Mouse (Mus musculus) liver, embryonic 18 days (tissue): ENCODE results near the gene Gm28041. TPM values are rescaled to one million over a fixed set of nuclear protein-coding genes. Genes with fewer than 3 reads are reported as not detected.

ENCODE experiments used
- polyA plus RNA-seq: library from polyadenylated mRNA; depleted of rRNA; stranded (reverse); fragments of >200 nt; gene quantifications from 2 replicates; pipeline ENCODE4 v1.2.3, GENCODE M21; 2012; rRNA removed

The Gm28041 gene
- polyA plus RNA-seq: 0.16 and 0.17 TPM in 2 replicates

DNA sequence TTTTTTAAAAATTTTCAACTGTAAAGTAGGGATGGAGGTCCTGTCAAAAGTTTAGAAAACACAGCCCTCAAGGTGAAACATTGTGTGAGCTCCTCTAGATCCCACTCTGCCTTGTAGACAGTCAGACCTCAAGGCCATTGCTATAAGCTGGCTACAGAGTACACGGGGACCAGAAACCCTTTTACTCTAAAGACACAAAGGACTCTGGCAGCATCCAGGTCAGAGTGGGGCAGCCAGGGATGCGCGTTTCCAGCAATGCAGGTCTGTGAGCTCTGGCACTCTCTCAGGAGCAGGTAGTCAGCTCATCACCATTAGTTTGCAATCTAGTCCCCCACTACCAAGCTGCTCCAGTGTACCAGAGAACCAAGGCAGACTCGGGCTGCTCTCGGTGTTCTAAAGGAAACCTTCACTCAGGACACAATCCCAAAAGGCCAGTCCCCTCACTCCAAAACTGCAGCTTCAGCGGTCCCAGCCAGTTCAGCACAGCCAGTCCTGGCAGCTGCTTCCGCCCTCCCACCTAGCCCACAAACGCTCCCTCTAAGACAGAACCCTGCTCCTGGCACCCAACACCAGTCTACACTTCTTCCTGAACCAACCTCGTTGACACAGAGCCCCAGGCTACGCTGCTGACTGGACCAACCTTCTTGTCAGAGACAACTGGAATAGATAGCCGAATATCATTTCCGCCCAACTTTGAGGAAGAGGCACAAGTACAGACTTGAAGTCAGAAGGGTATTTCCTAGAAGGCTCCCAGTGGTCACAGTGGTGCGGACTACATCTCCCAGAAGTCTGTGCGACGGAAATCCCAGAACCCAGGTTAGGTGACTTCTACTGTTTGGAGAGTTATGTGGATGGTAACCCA, at the start of gene Gm28041, which contains the start of gene Zfp456:
TSS of gene Gm28041 (minus strand) at position 684 of the 862 bp plus-strand sequence.
TSS of gene Zfp456 (minus strand) at position 761 of the 862 bp plus-strand sequence.

DNA sequence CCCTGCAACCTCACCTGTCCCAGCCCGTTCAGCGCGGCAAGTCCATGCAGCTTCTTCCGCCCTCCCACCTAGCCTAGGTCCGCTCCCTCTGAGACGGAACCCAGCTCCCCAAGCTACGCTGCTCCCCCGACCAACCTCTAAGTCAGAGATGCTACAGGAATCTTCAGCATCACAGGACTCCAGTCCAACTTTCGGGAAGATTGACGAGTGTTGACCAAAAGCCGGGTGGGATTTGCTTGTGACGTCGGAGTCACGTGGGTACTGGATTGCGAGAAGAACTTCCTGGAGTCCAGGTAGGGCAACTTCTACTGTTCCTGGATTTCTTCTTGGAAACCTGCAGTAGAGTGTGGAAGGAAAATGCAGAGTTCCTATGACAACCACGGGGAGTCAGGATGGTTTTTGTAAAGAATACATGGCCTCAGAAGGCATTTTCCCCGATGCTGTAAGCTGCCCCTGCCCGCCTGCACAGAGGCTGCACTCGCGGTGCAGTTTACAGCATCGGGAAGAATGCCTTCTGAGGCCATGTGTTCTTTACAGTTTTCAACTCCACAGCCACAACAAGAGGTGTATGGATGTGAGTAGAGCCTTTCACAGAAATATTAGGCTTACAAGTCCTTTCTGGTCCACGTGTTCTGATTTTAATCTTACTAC, 45.8 kb upstream of the Gm28041 start, which contains the start of gene Zfp459:
TSS of gene Zfp459 (minus strand) at position 212 of the 651 bp plus-strand sequence.

DNA sequence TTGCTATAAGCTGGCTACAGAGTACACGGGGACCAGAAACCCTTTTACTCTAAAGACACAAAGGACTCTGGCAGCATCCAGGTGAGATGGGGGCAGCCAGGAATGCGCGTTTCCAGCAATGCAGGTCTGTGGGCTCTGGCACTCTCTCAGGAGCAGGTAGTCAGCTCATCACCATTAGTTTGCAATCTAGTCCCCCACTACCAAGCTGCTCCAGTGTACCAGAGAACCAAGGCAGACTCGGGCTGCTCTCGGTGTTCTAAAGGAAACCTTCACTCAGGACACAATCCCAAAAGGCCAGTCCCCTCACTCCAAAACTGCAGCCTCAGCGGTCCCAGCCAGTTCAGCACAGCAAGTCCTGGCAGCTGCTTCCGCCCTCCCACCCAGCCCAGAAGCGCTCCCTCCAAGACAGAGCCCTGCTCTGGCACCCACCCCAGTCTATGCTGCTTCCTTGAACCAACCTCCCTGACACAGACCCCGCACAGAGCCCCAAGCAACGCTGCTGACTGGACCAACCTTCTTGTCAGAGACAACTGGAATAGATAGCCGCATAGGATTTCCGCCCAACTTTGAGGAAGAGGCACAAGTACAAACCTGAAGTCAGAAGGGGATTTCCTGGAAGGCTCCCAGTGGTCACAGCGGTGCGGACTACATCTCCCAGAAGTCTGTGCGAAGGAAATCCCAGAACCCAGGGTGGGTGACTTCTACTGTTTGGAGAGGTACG, 23.8 kb upstream of the Gm28041 start, which contains the start of gene Zfp429:
TSS of gene Zfp429 (minus strand) at position 637 of the 721 bp plus-strand sequence.

DNA sequence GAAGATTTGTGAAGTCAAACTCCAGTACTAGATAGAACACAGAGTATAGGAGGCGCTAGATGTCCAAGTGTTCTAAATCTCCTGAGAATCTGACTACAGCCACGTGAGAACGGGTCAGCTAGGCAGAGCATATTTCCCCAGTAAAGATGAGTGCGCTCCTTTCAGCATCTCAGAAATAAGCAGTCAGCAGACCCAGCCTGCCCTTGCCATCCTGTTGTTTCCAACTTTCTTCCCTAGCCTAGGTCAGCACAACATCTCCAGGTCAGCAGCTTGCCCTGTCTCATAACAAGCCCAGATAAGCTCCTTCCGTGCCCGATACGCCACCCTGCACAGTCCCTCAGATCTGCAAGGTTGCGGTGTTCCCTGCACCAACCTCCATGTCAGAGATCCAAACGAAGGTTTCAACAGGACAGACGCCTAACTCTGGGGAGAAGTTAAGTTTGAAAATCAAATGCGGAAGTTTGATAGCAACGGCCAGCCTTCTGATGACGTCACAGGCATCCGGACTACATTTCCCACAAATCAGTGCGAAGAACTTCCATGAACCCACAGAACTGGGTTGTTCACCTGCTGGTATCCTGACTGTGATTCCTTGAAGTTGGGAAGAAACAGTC, 15.3 kb downstream of the Gm28041 start, which contains the start of the genes Gm28044 and Zfp953:
TSS of gene Gm28044 (minus strand) at position 406 of the 614 bp plus-strand sequence.
TSS of gene Zfp953 (minus strand) at position 475 of the 614 bp plus-strand sequence.

DNA sequence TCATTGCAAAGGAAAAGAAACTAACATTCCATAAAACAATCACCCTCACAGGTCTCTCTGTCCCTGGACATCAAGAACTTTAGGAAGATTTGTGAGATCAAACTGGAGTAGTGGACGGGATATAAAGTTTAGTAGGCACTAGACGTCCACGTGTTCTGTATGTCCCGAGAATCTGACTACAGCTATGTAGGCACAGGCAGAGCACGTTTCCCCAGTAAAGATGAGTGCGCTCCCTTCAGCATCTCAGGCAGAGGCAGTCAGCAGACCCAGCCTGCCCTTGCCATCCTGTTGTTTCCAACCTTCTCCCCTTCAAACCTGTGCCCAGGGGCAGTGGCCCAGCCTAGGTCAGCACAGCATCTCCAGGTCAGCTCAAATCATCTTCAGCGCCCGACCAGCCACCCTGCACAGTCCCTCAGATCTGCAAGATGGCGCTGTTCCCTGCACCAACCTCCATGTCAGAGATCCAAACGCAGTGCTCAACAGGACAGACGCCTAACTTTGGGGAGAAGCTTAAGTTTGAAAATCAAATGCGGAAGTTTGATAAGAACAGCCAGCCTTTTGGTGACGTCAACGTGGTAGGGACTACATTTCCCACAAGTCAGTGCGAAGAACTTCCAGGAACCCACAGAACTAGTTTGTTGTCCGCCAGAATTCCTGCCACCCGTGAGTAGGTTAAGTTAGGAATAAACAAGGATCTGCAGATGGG, 43.4 kb downstream of the Gm28041 start, which contains the start of gene Zfp595:
TSS of gene Zfp595 (minus strand) at position 552 of the 706 bp plus-strand sequence.

DNA sequence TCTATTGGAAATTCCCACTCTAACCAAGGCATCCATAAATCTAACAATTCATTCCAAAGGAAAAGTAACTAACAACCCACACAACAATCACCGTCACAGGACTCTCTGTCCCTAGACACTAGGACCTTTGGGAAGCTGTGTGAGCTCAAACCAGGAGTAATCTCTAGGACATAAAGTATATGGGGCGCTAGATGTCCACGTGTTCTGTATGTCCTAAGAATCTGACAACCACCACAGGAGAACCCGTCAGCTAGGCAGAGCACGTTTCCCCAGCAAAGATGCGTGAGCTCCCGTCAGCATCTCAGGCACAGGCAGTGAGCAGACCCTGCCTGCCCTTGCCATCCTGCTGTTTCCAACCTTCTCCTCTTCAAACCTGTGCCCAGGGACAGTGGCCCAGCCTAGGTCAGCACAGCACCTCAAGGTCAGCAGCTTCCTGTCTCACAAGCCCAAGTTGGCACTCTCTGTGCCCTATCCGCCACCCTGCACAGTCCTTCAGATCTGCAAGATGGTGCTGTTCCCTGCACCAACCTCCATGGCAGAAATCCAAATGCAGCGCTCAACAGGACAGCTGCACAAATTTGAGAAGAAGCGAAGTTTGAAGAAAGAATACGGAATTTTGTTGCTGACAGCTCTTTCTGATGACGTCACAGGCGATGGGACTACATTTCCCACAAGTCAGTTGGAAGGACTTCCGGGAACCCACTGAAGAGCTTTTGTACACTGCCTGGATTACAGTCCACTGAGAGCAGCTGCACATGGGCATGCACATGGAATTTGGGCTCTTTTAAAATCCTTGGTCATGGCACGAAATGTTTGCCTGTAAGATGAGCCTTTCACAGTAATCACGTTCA, 69.5 kb downstream of the Gm28041 start, which contains the start of gene Zfp457:
TSS of gene Zfp457 (minus strand) at position 664 of the 851 bp plus-strand sequence.

Other genes starting within 250 kb of the Gm28041 start
- gene Rsl1, start 202.6 kb downstream of the Gm28041 start, polyA plus RNA-seq: 1.4 and 1.8 TPM in 2 replicates
- 0.34 and 0.38 TPM in 2 replicates for gene Zfp455, start 181.2 kb downstream of the Gm28041 start, polyA plus RNA-seq
- gene Zfp458, start 97.3 kb downstream of the Gm28041 start, polyA plus RNA-seq: 0.54 and 0.60 TPM in 2 replicates
- 0.55 and 0.75 TPM in 2 replicates for gene Zfp457, start 69.2 kb downstream of the Gm28041 start, polyA plus RNA-seq
- gene Zfp595, start 43.2 kb downstream of the Gm28041 start, polyA plus RNA-seq: 1.3 and 1.4 TPM in 2 replicates
- not detected in 2 replicates for gene Gm28044, start 15.2 kb downstream of the Gm28041 start, polyA plus RNA-seq
- 0.58 and 0.60 TPM in 2 replicates for gene Zfp953, start 15.1 kb downstream of the Gm28041 start, polyA plus RNA-seq
- 0.26 and 0.30 TPM in 2 replicates for gene Zfp456, start 77 bp upstream of the Gm28041 start, polyA plus RNA-seq
- gene Zfp429, start 24.1 kb upstream of the Gm28041 start, polyA plus RNA-seq: 2.3 and 2.5 TPM in 2 replicates
- 0.05 and 0.18 TPM in 2 replicates for gene Zfp459, start 45.7 kb upstream of the Gm28041 start, polyA plus RNA-seq
- gene Zfp874a, start 75.9 kb upstream of the Gm28041 start, polyA plus RNA-seq: 3.2 and 3.7 TPM in 2 replicates
- gene Zfp874b, start 108.5 kb upstream of the Gm28041 start, polyA plus RNA-seq: 2.4 and 2.6 TPM in 2 replicates
- 1.2 and 1.3 TPM in 2 replicates for gene Zfp58, start 124.8 kb upstream of the Gm28041 start, polyA plus RNA-seq
- gene Gm26965, start 150.4 kb upstream of the Gm28041 start, polyA plus RNA-seq: not detected in 2 replicates
- gene Zfp87, start 150.4 kb upstream of the Gm28041 start, polyA plus RNA-seq: 7.7 and 8.6 TPM in 2 replicates
- 1.7 and 1.9 TPM in 2 replicates for gene Zfp748, start 178.1 kb upstream of the Gm28041 start, polyA plus RNA-seq
- 0.84 TPM in 2 replicates for gene Zfp729b, start 234.0 kb upstream of the Gm28041 start, polyA plus RNA-seq